Mouse (Mus musculus): ENCODE data around the gene Plscr4. TPM values are rescaled to one million over a fixed set of nuclear protein-coding genes. Genes with fewer than 3 reads are reported as not detected.

Plscr4 gene
- polyA plus RNA-seq (2012; rRNA removed; ENCODE audit: low replicate concordance): 1.8 and 3.0 TPM in 2 replicates

DNA sequence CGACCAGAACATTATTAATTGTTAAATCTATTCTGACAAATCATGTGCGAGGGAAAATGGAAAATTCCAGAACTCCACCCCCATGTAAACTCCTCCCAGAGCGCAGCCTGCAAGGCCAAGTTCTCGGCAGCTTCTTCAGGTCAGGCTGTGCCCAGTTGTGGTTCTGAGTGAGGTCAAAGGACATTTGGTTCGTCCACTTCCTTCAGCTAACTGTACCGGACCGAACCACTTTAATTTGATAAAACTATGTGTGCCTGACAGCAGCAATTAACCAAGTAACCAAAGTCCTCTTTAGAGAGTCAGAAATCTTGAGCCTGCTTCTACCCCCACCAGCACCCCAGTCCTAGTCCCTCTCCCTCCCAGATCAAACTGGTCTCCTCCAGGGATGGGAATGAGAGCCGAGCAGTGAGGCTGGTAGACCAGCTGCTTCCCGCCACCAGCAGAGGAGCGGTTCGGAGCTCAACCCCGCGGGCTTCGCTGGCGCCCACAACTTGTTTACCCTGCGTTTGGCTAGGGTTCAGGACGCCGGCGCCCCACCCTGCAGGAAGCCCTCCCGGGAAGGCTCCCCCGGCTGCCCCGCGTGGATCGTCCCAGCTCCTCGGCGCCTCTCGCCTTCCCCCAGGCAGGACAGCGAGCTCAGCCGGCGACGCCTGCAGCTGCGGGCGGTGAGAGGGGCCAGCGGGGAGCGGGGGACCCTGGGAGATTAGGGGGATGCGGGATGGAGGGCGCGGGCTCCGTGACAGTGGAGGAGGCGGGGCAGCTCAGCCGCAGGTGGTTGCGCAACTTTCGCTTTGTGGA lies at the start of gene Plscr4:
TSS of gene Plscr4 (plus strand) at position 113 of the 798 bp plus-strand sequence.

Other genes with a start within 250 kb of the Plscr4 start
- 30.0 and 37.2 TPM in 2 replicates for gene Plscr1, start 207.6 kb upstream of the Plscr4 start, polyA plus RNA-seq (2012; rRNA removed; ENCODE audit: low replicate concordance)
- 1.1 and 1.3 TPM in 2 replicates for gene Plscr2, start 181.8 kb upstream of the Plscr4 start, polyA plus RNA-seq (2012; rRNA removed; ENCODE audit: low replicate concordance)
- not detected in 2 replicates for gene 1700057G04Rik, start 148.0 kb upstream of the Plscr4 start, polyA plus RNA-seq (2012; rRNA removed; ENCODE audit: low replicate concordance)
- 0.50 and 1.7 TPM in 2 replicates for gene Plod2, start 84.8 kb downstream of the Plscr4 start, polyA plus RNA-seq (2012; rRNA removed; ENCODE audit: low replicate concordance)

Data from duodenum, adult 2 months (tissue).